Mouse (Mus musculus) cerebellum, adult 9-10 months (tissue): ENCODE measurements at regions not wholly inside any gene's neighbourhood (a gene's known extent, or its start where the extent isn't known, plus 50 kb on each side); places are given as distances from the start of the nearest gene placed in this dataset.

Experiments
- DNase-seq: peaks from one replicate; pipeline ENCODE4 v3.0.0; 2022

GRCm38 (mm10) chr3:16941146-16941545 lies 934.9 kb upstream of the Gm5150 start:
- no peak for DNase-seq

- no peak for DNase-seq
Observed at GRCm38 (mm10) chr3:16939533-16939932, 933.3 kb upstream of the Gm5150 start.

GRCm38 (mm10) chr3:16939127-16939526 lies 932.9 kb upstream of the Gm5150 start:
- DNase-seq = no peak

- DNase-seq = no peak
Observed at GRCm38 (mm10) chr3:16938491-16939001, 932.3 kb upstream of the Gm5150 start.

DNA sequence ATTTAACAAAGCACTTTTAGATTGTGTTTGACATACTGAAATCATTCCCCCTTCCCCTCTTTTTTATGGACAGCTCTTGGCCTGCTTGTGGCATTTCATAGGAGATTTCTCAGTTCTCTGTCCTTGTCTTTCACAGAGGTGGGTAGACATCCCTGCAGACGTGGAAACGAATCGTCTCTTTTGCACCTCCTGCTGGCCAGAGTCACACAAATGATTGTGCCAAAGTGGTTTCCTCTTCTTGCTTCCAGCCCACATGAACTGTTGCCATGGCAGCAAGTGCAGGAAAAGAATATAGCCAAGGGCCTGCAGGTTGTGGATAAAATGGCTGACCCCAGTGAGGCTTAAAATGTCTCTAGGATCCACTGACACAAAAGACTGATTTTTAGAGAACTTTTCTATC lies 924.1 kb upstream of the Gm5150 start:
- no peak for DNase-seq

- no peak for DNase-seq
Observed at GRCm38 (mm10) chr3:16929846-16930245, 923.6 kb upstream of the Gm5150 start.

DNA sequence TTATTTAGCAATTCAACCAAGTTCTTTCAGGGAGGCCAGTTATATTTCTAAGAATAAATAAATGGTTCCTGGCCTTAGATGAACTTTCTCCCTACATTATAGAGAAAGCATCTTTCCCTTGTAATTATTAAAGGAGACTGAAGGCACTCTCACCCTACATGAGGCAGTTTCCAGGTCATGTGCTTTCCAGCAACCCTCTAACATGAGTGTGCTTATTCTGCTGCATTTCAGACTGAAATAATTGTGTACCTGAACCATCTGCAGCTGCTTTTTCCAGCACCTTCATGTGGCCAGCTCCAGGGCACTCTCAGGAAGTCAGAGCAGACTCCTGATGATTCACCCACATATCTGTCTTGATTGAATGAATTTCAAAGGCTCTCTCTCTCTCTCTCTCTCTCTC lies 917.8 kb upstream of the Gm5150 start:
- no peak for DNase-seq

DNA sequence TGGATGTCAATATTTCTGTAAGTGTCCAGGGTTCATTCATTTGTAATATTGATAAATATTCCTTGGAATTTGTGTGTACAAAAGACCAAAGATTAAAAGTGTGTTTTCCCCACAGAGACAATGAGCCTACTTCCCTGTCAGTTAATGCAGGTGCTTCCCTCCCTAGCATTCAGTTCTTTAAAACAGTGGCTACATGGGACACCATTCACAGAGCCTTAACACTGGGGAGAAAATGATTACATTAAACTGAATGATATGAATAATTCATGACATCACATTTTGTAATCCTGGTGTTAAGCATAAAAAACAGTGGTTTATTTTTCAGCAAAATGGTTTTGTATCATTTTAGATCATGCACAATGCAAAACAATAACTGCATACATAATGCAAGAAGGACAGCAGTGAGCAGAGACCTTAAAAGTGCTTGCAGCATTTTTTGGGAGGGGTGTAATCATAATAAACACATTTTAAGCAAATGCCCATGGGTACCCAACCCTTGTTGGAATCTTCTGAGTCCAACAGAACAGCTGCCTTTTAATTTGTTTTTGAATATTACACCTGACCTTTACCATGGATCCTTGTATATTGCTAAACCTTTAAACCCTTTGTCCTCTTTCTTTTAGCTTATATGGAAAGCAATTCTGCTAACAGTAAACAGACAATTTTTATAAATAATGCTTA lies 917.1 kb upstream of the Gm5150 start:
- no peak for DNase-seq

- no peak for DNase-seq
Observed at GRCm38 (mm10) chr3:16921330-16921729, 915.1 kb upstream of the Gm5150 start.

- no peak for DNase-seq
Observed at GRCm38 (mm10) chr3:16918374-16918773, 912.1 kb upstream of the Gm5150 start.

DNA sequence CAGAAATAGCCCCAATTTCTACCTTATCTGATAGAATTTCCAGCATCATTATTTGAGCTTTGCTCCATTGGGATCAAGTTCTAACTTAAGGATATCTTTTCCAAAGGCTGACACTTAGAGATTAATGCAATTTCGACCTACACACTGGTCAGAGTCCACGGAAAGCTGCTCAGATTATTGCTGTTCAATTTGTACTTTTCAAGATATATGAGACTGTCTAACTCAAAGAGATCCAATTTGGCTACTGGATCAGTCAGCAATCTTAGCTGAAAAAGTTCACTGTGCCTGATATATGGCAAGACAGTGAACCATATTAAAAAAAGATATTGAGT lies 909.8 kb upstream of the Gm5150 start:
- DNase-seq = no peak

DNA sequence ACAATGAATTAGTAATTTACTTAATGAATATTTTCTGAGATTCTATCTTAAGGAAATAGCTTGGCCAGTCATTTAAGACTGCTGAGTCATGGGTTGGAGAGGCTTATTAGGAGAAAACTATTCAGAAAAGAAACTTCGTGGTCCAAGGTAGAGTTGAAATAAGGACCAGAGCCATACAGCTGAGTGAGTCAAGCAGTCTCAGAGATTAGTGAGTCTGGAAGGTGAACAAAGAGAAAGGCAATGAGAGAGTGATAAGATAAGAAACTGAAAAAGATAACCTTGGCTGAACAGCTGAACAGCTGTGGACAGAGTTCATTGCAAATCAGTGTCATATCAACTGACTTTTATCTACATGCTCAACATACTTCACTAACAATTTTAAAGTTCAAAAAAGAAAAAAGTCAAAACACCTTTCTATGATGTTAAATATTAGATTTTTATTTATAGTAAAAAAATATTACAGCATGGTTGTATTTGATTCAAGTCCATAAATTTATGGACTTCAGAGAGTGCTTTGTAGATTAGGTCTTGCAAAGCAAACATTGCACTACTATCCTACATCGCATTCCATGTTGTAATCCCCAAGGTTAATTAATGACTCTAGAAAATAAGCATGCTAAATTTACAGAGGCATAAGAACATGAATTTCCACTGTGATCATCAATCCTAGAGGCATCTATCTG lies 909.3 kb upstream of the Gm5150 start:
- DNase-seq = no peak

DNA sequence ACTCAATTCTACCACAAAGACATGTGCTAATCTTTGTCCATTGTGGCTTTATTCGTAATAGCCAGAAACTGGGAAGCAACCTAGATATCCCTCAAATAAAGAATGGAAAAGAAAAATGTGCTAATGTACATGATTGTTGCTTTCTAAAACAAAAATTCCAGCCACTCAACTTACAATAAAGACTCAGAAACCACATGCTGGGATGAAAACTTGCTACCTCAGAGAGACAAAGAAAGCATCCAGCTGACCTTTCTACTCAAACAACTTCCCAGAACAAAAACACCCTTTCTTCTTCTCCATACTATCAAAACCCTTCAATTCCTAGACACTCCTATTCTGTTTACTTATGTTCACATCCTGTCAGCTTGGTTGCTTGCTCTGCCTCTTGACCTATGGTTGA lies 881.9 kb upstream of the Gm5150 start:
- DNase-seq = no peak

DNA sequence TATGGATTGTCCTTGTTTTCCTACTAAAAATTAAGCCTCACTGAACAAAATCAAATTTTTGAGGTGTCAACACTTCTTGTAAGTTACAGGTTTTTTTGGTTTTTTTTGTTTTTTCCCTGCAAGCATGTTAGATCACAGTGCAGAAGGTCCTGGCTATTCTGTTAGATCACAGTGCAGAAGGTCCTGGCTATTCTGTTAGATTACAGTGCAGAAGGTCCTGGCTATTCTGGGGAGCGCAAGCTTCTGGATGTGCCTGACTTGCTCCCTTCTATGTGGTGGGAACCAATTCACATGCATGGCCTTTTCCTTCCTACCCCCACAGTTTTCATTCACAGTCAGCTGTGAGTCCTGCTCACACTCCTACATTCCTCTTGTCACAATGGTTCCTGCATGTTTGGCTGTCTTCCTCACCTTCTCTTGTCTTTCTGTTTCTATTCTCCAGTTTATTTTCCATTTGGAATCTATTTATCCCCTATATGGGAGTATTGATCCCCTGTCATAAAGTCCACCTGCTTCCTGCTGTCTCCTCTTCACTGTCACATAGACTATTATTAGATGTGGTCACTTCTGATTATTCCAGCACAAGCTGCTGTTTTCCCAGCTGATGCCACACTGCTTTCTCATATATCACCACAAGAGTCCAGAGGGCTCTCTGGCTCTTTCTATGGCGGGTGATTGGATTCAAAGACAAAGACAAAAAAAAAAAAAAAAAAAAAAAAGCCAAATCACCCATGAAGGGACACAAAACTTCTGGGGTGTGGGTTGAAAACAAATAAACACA lies 866.3 kb upstream of the Gm5150 start:
- no peak for DNase-seq

DNA sequence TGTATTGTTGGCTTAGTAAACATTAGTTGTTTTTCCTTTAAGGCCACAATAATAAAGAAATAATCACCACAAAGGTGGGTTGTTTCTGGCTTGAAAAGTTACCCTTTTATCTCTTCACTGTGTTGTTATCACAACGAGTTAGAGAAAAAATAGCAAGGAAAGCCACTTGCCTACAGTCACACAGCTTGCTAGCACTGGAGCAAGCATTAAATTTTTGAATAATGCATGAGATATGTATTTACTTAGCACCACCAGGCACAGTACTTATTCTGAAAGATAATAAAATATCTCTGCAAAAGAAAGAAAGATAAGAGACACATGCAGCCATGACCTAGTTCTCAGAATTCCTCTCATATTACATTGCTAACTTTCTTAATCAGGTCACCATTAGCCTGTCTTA lies 853.8 kb upstream of the Gm5150 start:
- no peak for DNase-seq

- no peak for DNase-seq
Observed at GRCm38 (mm10) chr3:16858931-16859330, 852.7 kb upstream of the Gm5150 start.

DNA sequence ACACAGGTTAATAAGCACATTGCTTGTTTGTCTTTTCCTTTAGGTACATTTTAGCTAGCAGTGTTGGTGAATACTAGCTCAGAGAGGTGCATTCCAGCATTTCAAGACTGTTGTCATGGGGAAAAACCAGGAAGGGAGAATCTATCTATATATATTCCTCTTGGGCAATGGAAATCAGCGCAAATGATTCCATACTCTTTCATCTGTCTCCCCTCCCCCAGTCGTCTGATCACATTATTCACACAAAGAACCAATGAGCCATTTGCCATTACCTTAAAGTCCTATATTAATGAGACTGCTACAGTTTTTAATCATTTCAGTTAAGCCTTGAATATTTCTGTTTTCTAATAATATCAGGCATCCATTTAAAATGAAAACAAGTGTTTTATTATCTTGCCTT lies 849.0 kb upstream of the Gm5150 start:
- no peak for DNase-seq

- DNase-seq = no peak
Observed at GRCm38 (mm10) chr3:16853992-16854391, 847.8 kb upstream of the Gm5150 start.

- no peak for DNase-seq
Observed at GRCm38 (mm10) chr3:16846785-16847520, 840.7 kb upstream of the Gm5150 start.

- no peak for DNase-seq
Observed at GRCm38 (mm10) chr3:16820536-16820935, 814.3 kb upstream of the Gm5150 start.

DNA sequence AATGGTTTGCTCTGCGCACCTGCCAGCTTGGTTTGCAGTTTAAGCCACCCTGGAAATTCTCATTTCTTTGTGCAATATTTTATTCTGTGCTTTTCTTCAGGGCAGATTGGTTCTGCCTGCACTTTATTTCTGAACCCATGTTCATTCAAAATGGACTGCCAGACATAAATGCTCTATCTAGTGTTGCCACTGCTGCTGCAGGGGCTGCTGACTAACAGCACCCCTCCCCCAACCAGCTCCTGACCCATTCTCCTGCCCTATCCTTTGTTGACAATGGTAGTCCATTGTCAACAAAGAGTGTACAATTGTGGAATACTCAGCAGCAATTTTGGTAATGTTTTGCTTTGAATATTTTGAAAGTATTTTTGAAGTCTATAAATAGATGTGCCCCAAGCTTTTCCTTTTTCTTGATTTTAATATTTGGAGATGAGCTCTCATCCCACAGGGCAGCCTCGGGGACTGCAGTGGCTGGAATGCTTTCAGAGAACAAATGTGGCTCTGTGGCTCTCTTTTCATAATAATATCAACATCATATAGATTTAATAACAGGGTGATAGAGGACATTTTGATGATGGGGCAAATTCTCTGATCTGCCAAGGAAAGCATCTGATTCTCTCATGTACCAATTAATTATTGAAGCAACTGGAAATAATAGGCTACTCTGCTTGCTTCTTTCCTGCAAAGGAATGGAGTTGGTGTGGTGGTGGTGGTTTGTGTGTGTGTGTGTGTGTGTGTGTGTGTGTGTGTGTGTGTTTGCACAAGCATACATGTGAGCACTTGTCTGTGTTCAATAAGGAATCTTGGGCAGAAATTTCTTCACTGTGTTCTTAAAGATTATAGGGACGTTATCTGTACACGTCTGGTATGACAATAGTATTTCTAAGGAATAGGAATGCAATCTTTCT lies 813.2 kb upstream of the Gm5150 start:
- no peak for DNase-seq

GRCm38 (mm10) chr3:16816814-16817213 lies 810.6 kb upstream of the Gm5150 start:
- peak; percentile 59 for DNase-seq
